Mouse (Mus musculus) hindbrain, embryonic 14.5 days (tissue): Measurements from ENCODE around the gene Vtn. TPM values are rescaled to one million over a fixed set of nuclear protein-coding genes. Genes with fewer than 3 reads are reported as not detected.

ENCODE experiments used
- ATAC-seq: fragments of 200-750 bp; cut with Nextera tagmentation; 2 replicates; pipeline ENCODE4 v1.8.0; 2017; ENCODE audit warnings: moderate number of reproducible peaks, mild to moderate bottlenecking, moderate TSS enrichment, moderate library complexity; ENCODE audit not compliant: low FRiP score
- DNase-seq: peaks from one replicate; pipeline ENCODE4 v3.0.0-alpha.2; 2015; ENCODE audit warnings: low spot score
- H3K27ac ChIP-seq: fragments of 300-500 bp; sonication (generic); 2 replicates; pipeline ENCODE4 v1.5.1; 2014; ENCODE audit warnings: mild to moderate bottlenecking, moderate library complexity
- H3K27me3 ChIP-seq: fragments of 300-500 bp; sonication (generic); 2 replicates; pipeline ENCODE4 v1.6.1; 2014; ENCODE audit warnings: mild to moderate bottlenecking, low read length, mixed read lengths; ENCODE audit not compliant: control insufficient read depth, insufficient read depth
- H3K36me3 ChIP-seq: fragments of 300-500 bp; sonication (generic); replicated peaks from 2 replicates; pipeline ENCODE4 v1.6.1; 2014; ENCODE audit not compliant: control insufficient read depth, insufficient read depth
- H3K4me1 ChIP-seq: fragments of 300-500 bp; sonication (generic); replicated peaks from 2 replicates; pipeline ENCODE4 v1.6.1; 2014; ENCODE audit warnings: antibody characterized with exemption, low read length, mixed read lengths; ENCODE audit not compliant: control insufficient read depth, insufficient read depth
- H3K4me2 ChIP-seq: fragments of 300-500 bp; sonication (generic); replicated peaks from 2 replicates; pipeline ENCODE4 v1.6.1; 2014; ENCODE audit warnings: mild to moderate bottlenecking, moderate library complexity
- H3K4me3 ChIP-seq: fragments of 300-500 bp; sonication (generic); replicated peaks from 2 replicates; pipeline ENCODE4 v1.5.1; 2014; ENCODE audit warnings: mild to moderate bottlenecking, low read length
- H3K9ac ChIP-seq: fragments of 300-500 bp; sonication (generic); 2 replicates; pipeline ENCODE4 v1.6.1; 2014
- H3K9me3 ChIP-seq: fragments of 300-500 bp; sonication (generic); 2 replicates; pipeline ENCODE4 v1.6.1; 2016; ENCODE audit warnings: low read length; ENCODE audit not compliant: control insufficient read depth
- WGBS: fragments of 180-500 bp; shearing (Covaris S2); extraction: QIAGEN DNeasy Blood & Tissue Kit; methylation state at CpG from one replicate; pipeline ENCODE4 v1.1.7; 2014; 5-methylcytosine and 5-hydroxymethylcytosine counted together
- polyA plus RNA-seq: library from polyadenylated mRNA; unstranded; fragments of >200 nt; fragmentation: Nextera tagmentation; extraction: Ambion mirVana; gene quantifications from 2 replicates; pipeline ENCODE4 v1.2.1, GENCODE M21; 2014

Gene Vtn
- polyA plus RNA-seq = 178 and 201 TPM in 2 replicates

GRCm38 (mm10) chr11:78499004-78499403, at the start of gene Vtn:
TSS of gene Vtn (plus strand) at chr11:78499091.
- Histone ChIP-seq H3K9ac (peak within 1 kb of the TSS; percentile 59), H3K4me3 (peak within 1 kb of the TSS; percentile 79), H3K4me2 (peak within 1 kb of the TSS; percentile 79), H3K27me3 (peaks cover 7% of the 10 kb centered on the region; the same call in 1 of the 2 replicates), H3K27ac (peak within 1 kb of the TSS; percentile 94), H3K9me3 (no peaks in the 10 kb centered on the region), H3K36me3 (no peaks in the 10 kb centered on the region), H3K4me1 (peaks cover 31% of the 10 kb centered on the region)
- WGBS = 56% methylated on average over 7 of the region's 7 CpGs
- DNase-seq (no peak), ATAC-seq (no peak)

GRCm38 (mm10) chr11:78450337-78450736, 48.6 kb upstream of the Vtn start:
- no peak for ATAC-seq
- 62% methylated on average over 2 of the region's 2 CpGs for WGBS
- no peaks in the 10 kb centered on the region for H3K36me3 ChIP-seq

GRCm38 (mm10) chr11:78453675-78454074, 45.2 kb upstream of the Vtn start:
- WGBS = 10% methylated on average over 4 of the region's 4 CpGs
- H3K4me2 ChIP-seq = no peak overlapping the region
- ATAC-seq (no peak), DNase-seq (peak; percentile 72)
- no peaks in the 10 kb centered on the region for H3K36me3 ChIP-seq
- no peak overlapping the region for H3K27ac ChIP-seq
- H3K9me3 ChIP-seq = no peaks in the 10 kb centered on the region
- H3K4me3 ChIP-seq = no peak overlapping the region
- no peaks in the 10 kb centered on the region for H3K27me3 ChIP-seq
- no peaks in the 10 kb centered on the region for H3K4me1 ChIP-seq
- no peak overlapping the region for H3K9ac ChIP-seq

More at GRCm38 (mm10) chr11:78450337-78450736, 48.6 kb upstream of the Vtn start:
- no peaks in the 10 kb centered on the region for H3K27me3 ChIP-seq
- H3K4me3 ChIP-seq = no peak overlapping the region
- H3K4me2 ChIP-seq = no peak overlapping the region
- no peak overlapping the region for H3K27ac ChIP-seq
- DNase-seq = no peak
- no peak overlapping the region for H3K9ac ChIP-seq
- no peaks in the 10 kb centered on the region for H3K9me3 ChIP-seq
- no peaks in the 10 kb centered on the region for H3K4me1 ChIP-seq

- Histone ChIP-seq H3K4me1 (no peaks in the 10 kb centered on the region), H3K27ac (no peak overlapping the region), H3K9ac (no peak overlapping the region), H3K4me2 (no peak overlapping the region), H3K36me3 (no peaks in the 10 kb centered on the region), H3K27me3 (no peaks in the 10 kb centered on the region), H3K4me3 (no peak overlapping the region), H3K9me3 (no peaks in the 10 kb centered on the region)
- DNase-seq (no peak), ATAC-seq (no peak)
- WGBS = 74% methylated on average over 7 of the region's 7 CpGs
Observed at GRCm38 (mm10) chr11:78454276-78454675, 44.6 kb upstream of the Vtn start.

- H3K4me3 ChIP-seq = no peak overlapping the region
- H3K9ac ChIP-seq = no peak overlapping the region
- 50% methylated on average over 5 of the region's 5 CpGs for WGBS
- DNase-seq (peak; percentile 39), ATAC-seq (no peak)
- H3K9me3 ChIP-seq = no peaks in the 10 kb centered on the region
- no peaks in the 10 kb centered on the region for H3K27me3 ChIP-seq
- no peaks in the 10 kb centered on the region for H3K36me3 ChIP-seq
- no peak overlapping the region for H3K27ac ChIP-seq
- no peaks in the 10 kb centered on the region for H3K4me1 ChIP-seq
- no peak overlapping the region for H3K4me2 ChIP-seq
Observed at GRCm38 (mm10) chr11:78455308-78455707, 43.6 kb upstream of the Vtn start.

GRCm38 (mm10) chr11:78458740-78459139, 40.2 kb upstream of the Vtn start:
- no peak for ATAC-seq
- Histone ChIP-seq H3K27ac (no peak overlapping the region), H3K4me2 (no peak overlapping the region), H3K36me3 (no peaks in the 10 kb centered on the region), H3K9me3 (no peaks in the 10 kb centered on the region), H3K4me1 (no peaks in the 10 kb centered on the region), H3K4me3 (no peak overlapping the region), H3K27me3 (no peaks in the 10 kb centered on the region), H3K9ac (no peak overlapping the region)
- WGBS = 84% methylated on average over 17 of the region's 17 CpGs
- DNase-seq = no peak

GRCm38 (mm10) chr11:78461894-78462293, 37.0 kb upstream of the Vtn start:
- peaks cover 12% of the 10 kb centered on the region for H3K4me1 ChIP-seq
- H3K9me3 ChIP-seq = no peaks in the 10 kb centered on the region
- ATAC-seq (no peak), DNase-seq (no peak)
- no peak overlapping the region for H3K27ac ChIP-seq
- 69% methylated on average over 1 of the region's 1 CpGs for WGBS
- no peak overlapping the region for H3K9ac ChIP-seq
- no peaks in the 10 kb centered on the region for H3K27me3 ChIP-seq
- no peak overlapping the region for H3K4me3 ChIP-seq
- H3K36me3 ChIP-seq = no peaks in the 10 kb centered on the region
- H3K4me2 ChIP-seq = no peak overlapping the region

- Histone ChIP-seq H3K36me3 (no peaks in the 10 kb centered on the region), H3K9ac (no peak overlapping the region), H3K27ac (no peak overlapping the region), H3K4me3 (no peak overlapping the region), H3K4me1 (peaks cover 12% of the 10 kb centered on the region), H3K27me3 (no peaks in the 10 kb centered on the region), H3K4me2 (no peak overlapping the region), H3K9me3 (no peaks in the 10 kb centered on the region)
- WGBS = 88% methylated on average over 5 of the region's 5 CpGs
- no peak for DNase-seq
- ATAC-seq = no peak
Observed at GRCm38 (mm10) chr11:78462669-78463068, 36.2 kb upstream of the Vtn start.

- H3K9me3 ChIP-seq = no peaks in the 10 kb centered on the region
- H3K27me3 ChIP-seq = no peaks in the 10 kb centered on the region
- no peak overlapping the region for H3K27ac ChIP-seq
- no peak overlapping the region for H3K4me2 ChIP-seq
- H3K9ac ChIP-seq = no peak overlapping the region
- H3K36me3 ChIP-seq = no peaks in the 10 kb centered on the region
- no peak for ATAC-seq
- no peak for DNase-seq
- H3K4me1 ChIP-seq = peaks cover 12% of the 10 kb centered on the region
- H3K4me3 ChIP-seq = no peak overlapping the region
- 80% methylated on average over 13 of the region's 13 CpGs for WGBS
Observed at GRCm38 (mm10) chr11:78463286-78464036, 35.4 kb upstream of the Vtn start.
